Mouse (Mus musculus) left cerebral cortex, postnatal 25 days (tissue): ENCODE results near the gene Txndc2. TPM values are rescaled to one million over a fixed set of nuclear protein-coding genes. Genes with fewer than 3 reads are reported as not detected.

Source experiments
- DNase-seq, 2 experiments: peaks; one replicate each; pipeline ENCODE4 v3.0.0; 2022; ENCODE audit warnings: low spot score in 2 of 2, mixed read lengths in 1 of 2
- intact Hi-C: fragments of 180-260 bp; cut with DNase I; formaldehyde crosslinking; loops from one replicate; pipeline ENCODE4 v1.15.1; 2025
- total RNA-seq, 2 experiments: library from RNA; stranded (reverse); gene quantifications; 2 replicates each; pipeline ENCODE4 v1.2.3; 2021

The Txndc2 gene
- not detected for total RNA-seq

DNA sequence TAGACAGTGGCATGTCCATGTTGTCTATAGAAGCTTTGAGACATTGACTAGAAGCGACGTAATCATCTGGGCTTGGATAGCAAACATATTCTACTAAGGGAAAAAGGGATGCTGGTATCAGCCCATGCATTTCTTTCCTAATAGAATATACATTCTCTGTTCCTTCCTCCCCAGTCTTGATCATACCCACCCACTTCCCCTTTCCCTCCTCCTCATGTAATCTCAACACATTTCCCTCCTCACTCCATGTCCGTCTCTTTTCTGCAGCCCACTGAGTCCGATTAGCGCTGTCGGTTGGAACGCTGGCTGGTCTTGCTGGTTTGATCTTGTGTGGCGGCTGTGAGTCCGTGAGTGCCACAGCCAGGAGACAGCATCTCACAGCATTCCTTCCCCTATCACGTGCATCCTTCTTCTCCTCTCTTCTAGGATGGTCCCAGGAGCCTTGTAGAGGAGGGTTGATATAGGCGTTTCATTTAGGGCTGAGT lies at the start of gene Txndc2:
TSS of gene Txndc2 (minus strand) at position 435 of the 485 bp plus-strand sequence.
- DNase-seq, result no peak
- intact Hi-C loops, result loop anchor here (2.0 kb wide), 1 partner anchor 27 kb away; no protein-coding TSS in a partner anchor

DNA sequence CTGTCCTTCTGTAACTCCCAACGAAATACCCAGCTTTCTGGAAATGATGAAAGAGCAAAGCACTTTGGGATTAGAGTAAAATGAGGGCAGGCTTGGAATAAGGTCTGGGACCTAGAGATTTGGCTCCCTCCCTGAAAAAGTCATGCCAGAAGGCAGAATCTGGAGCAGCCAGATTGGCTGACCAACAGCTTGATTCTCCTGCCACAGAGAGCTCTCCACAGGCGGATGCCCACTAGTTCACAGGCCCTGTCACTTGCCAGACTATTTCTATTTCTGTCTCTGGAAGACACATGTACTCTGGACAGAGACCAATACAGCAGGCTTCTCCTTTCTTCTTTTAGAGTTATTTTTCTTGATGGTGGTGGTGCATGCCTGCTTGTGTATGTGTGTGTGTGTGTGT lies 41.8 kb upstream of the Txndc2 start:
- DNase-seq, result peak in 1 of 2 experiments; percentile 66
- intact Hi-C loops, result no loop called here

DNA sequence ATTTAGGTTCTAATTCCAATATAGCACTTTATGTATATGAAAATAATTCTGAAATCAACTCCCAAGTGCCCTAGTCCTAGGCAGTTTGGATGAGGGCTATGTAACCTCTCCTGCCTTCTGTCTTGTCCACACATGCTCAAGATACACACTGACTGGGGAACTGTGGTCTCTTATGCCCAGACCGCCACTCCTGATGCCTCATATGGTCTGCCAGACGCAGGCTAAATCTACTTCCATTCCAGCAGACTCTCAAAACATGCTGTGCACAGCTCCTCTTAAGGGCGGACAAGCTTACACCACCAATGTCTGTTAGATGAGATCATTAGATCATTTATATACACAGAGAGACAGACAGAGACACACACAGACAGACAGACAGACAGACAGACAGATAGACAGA lies 41.3 kb upstream of the Txndc2 start:
- DNase-seq, result no peak
- intact Hi-C loops, result no loop called here

DNA sequence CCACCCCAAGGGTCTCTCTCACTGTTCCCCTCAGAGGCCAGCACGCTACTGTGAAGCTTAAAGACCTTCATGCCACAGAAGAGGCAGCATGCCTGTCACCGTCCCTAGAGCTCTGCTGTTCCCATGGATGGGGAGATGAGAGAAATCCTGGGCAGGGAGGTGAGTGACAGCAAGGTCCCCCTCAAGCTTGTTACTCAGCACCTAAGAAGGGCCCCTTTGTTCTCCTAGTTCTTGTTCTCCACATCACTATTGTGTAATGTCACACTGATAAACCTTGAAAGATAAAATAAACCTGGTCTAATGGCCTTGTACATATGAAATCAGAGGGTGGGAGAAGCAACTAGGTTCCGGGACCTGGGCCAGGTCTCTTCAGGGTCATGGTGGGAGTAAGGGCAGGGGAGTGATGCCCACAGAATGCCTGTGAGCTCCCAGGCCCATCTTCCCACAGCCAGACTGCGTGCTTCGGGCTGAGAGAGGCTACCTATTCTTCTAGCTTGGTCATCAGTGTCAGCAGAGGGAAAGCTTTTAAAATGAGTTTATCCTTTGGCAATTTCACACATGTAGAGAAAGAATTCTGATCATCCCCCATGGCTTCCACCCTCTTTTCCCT lies 40.2 kb upstream of the Txndc2 start:
- intact Hi-C loops, result no loop called here
- DNase-seq, result no peak

DNA sequence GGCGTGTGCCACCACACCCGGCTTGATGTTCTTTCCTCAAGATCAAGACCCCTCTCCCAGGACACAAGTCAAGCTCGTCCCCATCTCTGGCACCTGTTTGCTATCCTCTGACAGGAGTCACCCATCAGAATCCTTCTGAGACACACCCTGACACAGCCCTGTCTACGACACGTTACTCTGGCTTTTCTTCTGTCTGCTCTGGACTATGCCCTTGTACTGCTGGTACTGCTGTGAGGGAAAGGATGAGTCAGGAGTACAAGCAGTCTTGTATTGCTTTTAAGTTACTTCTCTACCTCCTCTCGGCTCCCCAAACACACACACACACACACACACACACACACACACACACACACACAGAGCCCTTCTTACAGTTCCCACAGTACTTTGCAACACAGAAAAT lies 39.5 kb upstream of the Txndc2 start:
- no peak for DNase-seq
- intact Hi-C loops, result no loop called here

DNA sequence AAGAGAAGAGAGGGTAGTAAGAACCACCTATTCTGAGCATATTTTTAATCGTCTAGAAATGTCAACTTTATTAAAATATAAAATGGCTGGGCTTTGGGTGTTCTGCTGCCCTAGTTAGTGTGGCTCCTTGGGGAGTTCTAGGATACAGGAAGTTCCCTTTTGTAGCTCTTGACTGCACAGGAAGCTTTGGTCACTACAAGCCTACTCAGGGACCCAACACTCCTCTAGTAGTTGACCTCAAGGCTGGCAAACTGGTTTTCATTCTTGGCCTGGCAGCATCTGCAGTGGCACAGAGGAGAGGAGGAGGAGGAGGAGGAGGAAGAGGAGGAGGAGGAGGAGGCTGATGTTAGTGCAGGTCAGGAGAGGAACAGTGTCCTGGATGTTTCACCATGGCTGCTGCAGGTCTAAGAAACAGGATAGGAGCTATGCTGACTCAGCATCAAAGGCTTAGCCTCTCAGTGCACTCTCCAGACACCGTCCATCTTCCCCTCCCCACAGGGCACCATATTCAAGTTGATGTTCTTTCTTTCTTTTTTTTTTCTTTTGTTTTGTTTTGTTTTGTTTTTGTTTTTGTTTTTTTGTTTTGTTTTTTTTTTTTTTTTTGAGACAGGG lies 38.9 kb upstream of the Txndc2 start:
- intact Hi-C loops, result no loop called here
- no peak for DNase-seq

DNA sequence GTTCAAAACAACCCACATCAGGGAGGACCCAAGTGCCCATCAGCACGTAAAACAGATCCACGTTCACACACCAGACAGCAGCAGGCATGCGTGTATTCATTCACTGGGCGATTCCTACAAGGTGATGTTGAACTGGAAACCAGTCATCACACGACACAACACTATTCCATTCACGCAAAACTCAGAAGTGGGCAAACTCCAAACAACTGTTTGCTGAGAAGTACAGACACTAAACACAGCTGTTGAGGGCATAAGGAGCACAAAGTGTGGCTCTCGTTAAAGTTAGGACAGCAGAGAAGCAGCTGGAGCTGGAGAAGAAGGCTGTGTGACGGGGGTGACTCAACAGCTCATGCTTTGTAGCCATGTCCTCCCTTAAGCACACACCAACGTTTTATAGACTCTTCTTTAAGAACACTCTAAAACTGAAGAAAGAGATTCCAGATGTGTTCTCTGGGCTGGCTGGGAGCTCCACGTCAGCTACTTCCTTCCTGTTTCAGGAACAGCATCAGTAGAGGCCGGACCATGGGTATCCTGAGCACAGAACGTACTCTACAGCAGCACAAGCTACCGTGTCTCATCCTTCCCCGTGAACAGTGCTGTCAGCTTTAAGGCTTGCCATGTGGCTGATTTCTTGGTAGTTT lies 38.0 kb upstream of the Txndc2 start:
- no peak for DNase-seq
- intact Hi-C loops, result no loop called here

DNA sequence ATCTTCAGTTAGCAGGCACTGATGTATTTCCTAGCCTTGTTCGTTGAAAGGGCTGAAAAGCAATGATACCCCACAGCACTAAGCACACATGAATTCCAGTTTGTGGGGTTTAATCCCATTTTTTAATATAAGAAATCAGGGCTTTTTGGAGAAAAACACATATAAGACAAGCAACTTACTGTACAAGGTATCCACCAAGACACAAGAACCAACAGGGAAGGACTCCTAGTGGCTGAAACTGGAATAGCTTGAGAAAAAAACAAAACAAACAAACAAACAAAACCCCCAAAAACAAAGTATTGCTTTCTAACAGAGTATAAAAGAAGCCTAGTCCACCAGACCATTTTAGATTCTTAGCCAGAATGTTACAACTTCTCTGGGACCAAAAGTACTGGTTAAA lies 35.8 kb upstream of the Txndc2 start:
- DNase-seq, result no peak
- intact Hi-C loops, result no loop called here

DNA sequence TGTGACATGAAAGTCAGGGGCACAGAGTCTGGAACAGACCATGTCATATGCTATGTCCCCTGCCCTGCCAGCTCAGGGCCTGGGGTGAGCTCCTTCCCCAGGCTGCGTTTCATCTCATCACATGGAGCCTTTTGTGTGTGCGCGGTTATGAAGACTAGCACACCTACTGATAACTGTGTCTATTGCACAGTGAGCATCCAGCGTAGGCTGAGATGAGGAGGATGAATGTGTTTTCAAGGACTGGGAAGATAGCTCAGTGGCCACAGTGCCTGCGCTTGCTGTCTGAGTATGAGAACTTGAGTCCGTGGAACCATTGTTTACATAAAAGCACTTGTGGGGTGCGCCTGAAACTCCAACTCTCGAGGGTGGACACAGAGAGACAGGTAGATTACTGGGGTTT lies 34.6 kb upstream of the Txndc2 start:
- intact Hi-C loops, result no loop called here
- DNase-seq, result no peak

DNA sequence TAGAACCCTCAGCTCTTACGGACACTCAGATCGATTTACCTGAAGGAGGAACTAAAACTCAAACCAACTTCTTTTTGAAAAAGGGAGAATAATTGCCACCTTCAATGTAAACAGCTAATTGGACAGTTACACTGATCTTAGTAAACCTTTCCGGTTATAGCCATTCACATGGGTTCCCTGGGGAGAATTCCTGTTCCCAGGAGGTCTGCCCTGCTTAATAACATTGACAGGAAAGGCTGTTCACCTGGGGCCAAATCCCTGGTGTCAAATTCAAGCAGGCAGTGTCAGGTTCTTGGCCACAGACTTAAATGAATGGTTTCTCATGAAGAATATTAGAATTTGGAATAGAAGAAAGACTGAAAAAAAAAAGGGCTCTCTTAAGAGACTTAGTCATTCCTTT lies 34.0 kb upstream of the Txndc2 start:
- intact Hi-C loops, result no loop called here
- no peak for DNase-seq

DNA sequence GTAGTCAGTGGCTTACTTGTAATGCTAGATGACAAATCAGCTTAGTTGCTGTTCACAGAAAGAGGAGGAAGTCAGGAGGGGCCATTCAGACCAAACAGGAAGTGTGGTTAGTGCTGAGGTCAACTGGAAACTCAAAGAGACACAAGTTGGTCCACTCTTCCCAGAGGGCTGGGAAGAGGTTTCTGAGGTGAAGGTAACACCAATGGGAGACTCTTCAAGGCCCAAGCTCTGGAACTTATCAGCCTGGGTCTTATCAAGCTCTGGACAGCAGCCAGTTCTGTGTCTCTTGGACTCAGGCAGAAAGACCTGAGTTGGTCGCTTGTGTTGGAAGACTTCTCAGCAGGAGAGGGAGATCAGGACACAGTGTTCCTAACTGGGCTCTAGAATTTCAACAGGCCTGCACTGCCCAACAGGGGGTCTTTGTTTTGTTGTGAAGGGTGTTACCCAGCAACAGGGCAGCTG lies 32.8 kb upstream of the Txndc2 start:
- DNase-seq, result peak in 1 of 2 experiments; percentile 24
- intact Hi-C loops, result no loop called here

DNA sequence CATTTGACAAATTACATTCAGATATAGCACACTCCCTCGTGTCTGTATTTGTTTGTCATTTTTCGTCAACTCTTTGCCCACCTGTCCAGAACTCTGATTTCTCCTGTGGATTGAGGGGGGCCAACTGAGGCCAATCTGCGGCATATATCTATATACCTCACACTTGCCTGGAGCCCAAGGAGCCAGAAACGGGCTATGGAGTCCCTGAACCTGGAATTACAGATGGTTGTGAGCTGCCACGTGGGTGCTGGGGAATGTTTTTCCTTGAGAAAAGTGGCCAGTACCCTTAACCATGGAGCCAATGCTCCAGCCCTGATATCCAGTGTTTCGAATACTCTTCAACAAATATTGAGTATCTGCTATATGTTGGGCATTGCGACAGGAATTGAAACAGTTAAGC lies 31.0 kb upstream of the Txndc2 start:
- intact Hi-C loops, result no loop called here

DNA sequence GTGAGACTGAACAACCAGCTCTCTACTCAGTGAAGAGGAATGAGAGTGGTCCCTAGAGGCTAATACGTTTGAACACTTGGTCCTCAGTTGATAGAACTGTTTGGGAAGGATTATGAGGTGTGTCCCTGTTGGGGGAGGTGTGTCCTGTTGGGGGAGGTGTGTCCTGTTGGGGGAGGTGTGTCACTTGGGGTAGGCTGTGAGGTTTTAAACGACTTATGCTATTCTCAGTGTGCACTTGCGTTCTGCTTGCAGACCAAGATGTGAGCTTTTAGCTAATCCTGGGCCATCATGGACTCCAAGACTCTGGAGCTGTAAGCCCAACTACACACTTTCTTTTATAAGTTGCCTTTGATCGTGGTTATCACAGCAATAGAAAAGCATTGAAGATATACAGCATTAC lies 27.1 kb upstream of the Txndc2 start:
- DNase-seq, result no peak
- intact Hi-C loops, result no loop called here

More for the DNA sequence above, 31.0 kb upstream of the Txndc2 start:
- DNase-seq, result no peak

DNA sequence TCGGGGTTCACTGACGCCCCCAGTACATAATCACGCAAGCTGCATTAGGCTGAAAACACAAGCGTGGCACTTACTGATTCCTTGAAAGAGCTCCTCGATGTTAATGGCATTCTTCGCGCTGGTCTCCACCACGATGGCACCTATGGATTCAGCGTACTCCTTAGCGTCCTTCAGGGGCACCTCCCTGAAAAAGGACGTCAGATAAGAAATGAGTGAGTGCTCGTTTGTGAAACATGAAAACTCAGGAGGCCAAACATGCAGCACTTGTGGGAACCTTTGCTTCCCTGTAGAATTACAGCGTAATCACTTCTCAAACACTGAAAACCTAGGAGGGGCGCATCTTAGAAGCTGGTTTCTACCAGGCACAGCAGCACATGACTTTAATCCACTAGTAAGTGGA lies 25.8 kb upstream of the Txndc2 start:
- intact Hi-C loops, result no loop called here
- DNase-seq, result no peak

DNA sequence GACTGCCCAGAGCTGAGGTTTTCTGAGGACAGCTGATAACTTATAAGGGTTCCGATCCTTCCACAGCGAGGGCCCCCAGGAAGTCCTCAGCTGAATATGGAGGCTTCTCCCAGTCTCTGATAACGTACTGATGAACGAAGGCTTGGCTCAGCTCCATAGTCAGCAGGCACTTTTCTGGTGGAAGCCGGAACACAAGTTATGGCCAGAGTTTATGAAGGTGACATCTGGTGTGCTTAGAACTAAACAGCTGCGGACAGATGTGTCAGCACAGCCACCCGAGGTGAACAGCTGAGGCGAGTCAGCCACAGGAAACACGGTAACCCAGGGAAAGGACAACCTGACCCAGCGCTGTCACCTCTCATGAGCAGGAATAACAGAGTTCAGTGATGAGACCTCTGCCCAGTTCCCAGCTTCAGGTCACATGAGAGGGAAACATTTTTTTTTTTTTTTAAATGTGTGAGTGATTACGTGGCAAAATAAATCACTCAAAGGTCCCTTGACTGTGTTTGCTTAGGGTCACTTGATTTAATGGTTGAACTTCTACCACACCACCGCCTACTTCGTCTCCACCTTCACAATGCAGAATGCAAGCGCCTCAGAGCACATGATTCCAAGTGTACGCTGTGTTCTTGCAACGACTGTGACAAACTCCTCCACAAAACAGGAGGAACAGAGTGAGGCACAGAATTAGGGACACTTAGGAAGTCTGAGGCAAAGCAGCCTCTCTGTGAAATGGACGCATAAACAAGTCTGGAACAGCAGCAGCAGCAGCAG lies 24.6 kb upstream of the Txndc2 start:
- DNase-seq, result peak in 1 of 2 experiments; percentile 42
- intact Hi-C loops, result no loop called here

DNA sequence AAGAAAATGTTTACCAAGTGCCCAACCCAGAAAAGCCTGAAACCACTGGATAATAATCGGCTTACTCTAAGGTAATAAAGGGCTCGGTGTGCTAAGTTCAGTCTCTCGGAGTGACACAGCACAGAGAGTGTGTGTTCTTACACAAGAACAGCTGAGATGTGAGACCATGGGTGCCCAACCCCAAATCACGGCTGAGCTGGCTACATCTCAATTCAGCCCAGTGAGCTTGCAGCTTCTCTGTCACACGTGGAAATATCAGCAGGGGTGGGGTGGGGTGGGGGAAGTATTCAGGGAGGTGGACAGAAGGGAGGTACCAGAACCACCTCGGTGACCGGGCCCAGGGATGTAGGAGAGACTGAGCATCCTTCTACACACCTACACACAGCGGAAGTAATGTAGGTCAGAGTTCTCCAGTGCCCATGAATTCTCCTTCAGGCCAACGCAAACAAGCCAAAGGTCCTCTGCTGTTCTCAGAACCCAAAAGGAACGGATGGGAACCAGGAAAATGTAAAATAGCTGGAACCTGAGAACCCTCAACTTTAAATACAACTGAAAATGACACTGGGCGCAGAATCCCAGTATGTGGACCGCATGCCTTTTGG lies 23.9 kb upstream of the Txndc2 start:
- DNase-seq, result no peak
- intact Hi-C loops, result no loop called here

DNA sequence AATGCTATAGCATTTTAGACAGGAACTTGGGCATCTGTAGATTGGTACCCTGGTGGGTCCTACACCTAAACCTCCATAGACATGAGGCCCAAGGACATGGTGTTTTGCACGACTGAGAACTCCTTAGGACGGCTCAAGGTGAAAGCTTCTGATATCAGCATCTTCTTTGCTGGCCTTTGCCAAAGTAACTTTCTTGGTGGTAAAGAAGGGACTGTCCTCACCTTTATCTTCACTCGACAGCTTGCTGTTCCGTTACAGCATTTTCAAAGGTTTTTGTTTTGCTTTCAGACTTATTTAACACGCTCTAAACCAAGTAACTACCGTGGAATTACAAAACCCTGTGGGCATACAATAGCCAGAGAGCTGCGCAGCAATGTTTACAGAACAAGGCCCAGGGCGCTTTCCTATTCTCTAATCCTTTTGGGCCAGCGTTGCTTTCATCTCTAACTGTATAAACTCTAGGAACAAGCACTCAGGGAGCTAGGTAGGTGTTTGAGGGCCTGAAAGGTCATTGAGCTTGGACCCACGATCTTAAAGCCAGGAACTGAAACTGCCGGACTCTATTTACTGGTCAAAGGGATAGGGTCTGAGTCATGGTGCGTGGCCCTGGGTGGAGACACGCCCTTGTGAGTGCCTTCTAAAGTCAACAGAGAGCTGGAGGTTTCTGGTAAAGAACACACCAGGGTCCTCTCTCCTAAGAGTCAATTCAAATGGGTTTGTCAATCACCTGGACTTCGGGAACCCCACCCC lies 21.5 kb upstream of the Txndc2 start:
- intact Hi-C loops, result no loop called here
- no peak for DNase-seq

DNA sequence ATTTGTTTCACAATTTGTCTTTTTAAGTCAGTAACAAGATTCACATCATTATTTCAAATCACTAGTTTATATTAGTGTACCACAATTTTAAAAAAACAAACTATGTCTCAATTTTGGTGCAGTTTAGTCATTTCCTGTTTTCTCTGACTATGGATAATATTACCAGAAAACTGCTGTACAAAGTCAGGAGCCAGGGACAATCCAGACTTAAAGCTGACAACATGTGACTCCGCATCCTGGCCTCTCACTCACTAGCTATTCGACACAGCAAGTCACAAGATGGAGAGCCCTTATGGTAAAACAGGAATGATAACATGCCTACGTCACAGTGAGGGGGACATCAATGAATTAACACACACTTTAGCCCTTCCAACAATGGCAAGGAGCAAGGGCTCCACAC lies 20.7 kb upstream of the Txndc2 start:
- intact Hi-C loops, result no loop called here
- no peak for DNase-seq

DNA sequence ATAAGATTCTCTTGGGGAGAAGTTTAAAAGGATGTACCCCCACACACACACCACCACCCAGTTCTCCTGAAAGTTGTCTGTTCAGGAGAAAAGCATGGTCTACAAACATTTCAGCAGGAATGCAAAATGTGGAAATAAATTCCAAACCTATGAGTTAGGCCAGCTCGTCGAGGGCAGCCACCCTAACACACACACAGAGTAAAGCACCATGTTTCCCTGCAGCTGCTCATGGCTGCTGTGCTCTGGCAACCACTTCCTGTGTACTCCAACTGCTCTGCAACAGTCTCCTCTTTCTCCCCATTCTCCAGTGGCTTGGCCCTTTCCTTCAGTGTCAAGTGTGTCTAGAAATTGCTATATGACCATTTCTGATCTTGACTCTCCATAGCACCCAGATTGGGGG lies 16.4 kb upstream of the Txndc2 start:
- DNase-seq, result no peak
- intact Hi-C loops, result no loop called here
